Mouse (Mus musculus) kidney, adult 18-20 months (tissue): Measurements from ENCODE around the gene Ddx39b.
"Not testable (repeated sequence)": the region's sequence is repeated elsewhere in the genome, so short reads cannot be mapped to it uniquely, and the experiment has no call there.

Source experiments
- DNase-seq: peaks from one replicate; pipeline ENCODE4 v3.0.0; 2021

Ddx39b gene

DNA sequence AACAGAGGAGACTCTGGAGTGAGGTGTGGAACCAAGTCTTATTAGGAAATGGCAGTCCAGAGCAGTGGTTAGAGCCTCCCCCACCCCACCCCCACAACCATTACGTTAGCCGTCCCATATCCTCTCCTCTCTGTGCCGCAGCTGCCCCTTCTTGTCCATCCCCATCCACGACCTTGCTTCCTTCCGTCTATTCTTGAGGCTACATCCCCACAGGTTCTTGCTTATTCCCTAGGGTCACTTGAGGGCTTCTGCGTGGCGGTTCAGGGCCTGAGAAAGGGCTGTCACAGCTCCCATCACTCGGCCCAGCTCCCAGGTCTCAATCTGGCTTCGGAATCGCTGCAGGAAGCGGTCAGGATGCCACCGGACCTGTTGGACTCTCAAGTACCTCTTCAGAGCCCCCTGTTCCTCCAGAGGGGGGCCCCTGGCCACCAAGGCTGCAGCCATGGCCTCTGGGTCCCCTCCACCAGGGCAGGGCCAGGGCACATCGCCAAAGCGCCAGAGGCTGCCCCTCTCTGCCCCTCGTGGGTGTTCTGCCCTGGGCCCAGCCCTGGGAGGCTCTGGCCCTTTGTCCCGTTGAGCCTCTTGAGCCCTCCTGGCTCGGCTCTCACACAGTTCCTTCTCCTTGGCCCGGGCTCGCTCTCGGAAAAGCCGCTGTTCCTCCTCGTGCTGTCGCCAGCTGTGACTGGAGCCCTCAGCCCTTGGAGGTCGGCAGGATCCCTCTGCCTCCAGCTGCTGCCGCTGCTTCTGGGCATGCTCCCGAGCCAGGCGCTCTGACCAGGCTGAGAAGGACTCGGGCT lies 21.2 kb upstream of the Ddx39b start, which contains the start of gene Gm16181:
Gm16181 (plus strand) TSS at position 679 of the 797 bp plus-strand sequence.
- peak; percentile 26 for DNase-seq

DNA sequence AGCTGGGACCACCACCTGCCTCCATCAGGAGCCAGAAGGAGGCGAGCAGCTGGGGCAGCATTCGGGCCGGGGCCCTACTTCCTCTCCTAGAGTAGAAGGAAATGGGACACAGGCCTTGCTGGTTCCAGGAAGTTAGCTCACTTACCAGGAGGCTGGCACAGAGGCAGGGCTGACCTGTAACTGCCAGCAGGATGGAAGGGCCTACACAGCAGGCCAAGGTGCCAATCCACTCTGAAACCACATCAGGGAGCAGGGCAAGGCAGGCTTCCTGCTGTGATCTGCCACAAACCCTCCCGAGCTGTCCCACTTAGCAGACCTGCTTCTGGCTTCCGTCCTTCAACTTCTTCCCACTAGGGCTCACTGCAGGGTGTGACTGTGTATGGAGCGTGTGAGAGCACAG lies 19.2 kb upstream of the Ddx39b start:
- no peak for DNase-seq

DNA sequence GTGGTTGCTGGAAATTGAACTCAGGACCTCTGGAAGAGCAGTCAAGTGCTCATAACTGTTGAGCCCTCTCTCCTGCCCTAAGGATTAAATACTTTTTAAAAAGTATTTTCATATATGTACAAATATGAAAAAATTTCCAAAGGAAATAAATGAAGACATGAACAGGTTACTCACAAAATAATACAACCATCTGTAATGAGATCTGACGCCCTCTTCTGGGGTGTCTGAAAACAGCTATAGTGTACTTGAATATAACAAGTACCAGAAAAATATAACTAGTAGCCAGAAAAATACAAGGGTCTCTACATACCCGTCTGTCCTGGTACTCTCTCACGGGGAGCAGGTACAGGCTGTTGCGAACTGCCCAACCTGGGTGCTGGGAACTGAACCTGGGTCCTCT lies 16.9 kb upstream of the Ddx39b start:
- DNase-seq: no peak

DNA sequence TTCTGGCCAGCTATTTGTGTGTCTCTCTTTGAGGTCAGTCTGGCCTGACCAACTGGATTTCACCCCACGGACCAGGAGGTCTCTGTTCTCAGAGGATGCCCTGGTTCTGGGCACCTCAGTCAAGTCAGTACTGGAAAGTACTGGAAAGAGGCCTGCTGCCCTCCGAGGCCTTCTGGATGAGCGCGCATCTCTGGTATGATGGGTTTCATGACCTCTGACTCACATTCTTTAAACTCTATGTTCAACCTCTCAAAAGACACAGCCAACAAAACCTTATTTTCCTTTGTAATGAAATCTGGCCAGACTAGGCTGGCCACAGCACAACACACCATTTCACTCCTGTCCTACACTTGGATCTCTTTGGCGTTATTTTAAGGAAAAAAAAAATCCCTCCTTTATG lies 16.1 kb upstream of the Ddx39b start:
- no peak for DNase-seq

DNA sequence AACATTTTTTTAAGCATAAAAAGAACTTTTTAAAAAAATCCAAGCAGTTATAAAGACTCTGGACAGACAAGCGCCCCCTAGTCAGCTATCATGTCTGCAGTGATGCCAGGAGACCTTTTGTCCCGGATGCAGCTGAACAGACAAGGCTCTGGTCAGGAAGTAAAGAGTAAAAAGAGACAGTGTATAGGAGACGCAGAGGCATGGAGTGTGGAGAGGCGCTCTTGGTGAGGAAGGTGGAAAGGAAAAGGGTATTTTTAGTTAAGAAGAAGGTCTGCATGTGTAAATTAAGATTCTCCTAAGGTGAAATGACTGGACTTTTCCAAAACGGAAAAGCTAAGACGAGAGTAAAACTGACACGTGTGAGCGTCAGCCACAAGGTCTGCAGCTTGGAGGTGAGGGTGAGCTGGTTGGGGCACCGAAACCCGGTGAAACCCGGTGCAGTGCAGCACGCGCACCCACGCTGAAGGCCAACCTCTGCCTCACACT lies 14.9 kb upstream of the Ddx39b start:
- DNase-seq: no peak

DNA sequence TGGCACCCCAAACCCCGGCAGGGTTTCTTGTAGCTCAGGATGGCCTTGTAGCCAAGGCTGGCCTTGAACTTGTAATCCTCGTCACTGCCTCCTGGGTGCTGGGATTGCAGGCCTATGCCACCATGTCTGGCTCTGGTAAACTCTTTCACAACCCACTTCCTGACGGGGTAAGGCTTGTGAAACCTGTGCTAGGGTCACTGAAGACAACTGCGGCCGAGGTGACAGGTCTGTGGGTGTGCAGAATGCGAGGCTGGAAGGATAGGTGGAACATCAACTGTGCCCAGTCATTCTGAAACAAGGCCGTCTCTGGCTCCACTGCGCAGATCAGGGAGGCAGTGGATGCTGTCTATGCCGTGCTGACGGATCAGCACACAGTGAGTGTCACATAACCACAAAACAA lies 10.5 kb upstream of the Ddx39b start:
- DNase-seq: no peak

DNA sequence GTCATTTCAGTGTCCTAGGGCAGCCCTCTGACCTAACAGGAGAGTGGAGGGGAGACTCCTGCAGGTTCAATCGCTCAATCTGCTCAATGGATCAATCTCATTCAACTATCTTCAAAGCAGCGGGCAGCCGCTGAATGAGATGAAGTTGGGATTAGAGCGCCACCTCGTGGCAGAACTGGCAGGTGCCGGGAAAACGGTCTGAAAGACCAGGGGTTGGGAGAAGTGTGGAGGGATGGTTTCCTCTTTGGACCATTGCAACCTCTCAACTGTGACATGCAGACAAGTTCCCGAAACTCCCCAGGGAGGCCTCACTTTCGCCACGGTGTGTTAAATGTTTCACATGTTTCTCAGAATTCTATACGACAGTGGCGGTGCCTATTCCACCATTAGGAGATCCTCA lies 9.5 kb upstream of the Ddx39b start:
- DNase-seq: peak; percentile 89

DNA sequence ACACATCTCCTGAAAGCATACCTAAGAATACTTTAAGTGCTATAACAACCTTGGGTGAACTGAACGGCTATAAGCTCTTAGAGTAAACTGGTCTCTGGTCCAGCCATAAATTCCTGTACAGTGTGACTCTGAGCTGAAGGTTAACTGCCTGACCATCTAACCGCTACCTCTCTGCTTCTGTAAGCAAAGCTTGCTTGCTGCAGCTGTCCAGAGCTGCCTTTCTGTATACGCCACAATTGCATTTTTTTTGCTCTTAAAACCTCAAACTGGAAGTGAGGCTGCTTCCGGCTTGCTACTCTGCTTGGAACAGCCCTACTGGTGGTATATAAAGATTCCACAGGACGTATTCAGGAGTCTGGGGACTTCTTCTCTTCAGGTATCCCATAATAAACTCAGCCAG lies 8.9 kb upstream of the Ddx39b start:
- no peak for DNase-seq

DNA sequence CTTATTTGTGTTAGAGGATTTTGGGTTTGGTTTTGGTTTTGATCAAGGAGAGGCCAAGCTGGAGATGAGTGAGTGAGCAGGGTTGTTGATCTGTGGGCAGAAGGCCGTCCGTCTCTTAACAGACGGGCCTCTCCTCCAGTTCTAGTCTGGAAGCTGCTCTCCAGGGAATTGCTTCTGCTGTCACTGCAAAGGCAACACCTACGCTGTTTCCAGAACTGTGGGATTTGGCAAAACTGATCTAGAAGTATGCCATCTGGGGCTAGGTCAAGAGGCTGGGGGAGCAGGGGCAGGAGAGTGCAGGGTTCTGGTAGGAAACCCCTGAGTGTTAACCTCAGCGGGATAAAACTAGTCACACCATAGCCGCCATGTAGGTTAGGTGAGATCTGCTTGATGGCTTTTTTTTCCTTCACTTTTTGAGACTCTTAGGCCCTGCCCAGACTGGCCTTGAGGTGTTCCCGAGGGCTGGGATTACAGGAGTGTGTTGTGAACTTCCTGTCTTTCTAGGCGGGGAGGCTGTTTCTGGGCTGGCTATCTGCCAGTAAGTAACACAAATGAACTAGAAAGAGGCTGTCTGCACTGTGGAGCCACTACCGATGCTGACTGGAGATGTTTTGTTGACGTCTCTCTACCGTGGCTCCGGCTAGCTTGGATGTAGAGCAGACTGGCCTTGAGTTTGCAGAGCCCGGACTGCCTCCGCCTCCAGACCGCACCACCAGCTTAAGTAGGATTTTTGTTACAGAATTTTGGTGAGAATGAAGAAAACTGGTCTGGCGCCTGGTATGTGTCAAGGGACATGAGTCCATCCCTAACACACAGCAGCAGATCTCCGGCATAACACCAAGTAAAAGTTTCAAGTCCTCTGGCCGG lies 8.2 kb upstream of the Ddx39b start, which contains the start of gene Atp6v1g2:
Atp6v1g2 (plus strand) TSS at position 547 of the 867 bp plus-strand sequence.
- no peak for DNase-seq

DNA sequence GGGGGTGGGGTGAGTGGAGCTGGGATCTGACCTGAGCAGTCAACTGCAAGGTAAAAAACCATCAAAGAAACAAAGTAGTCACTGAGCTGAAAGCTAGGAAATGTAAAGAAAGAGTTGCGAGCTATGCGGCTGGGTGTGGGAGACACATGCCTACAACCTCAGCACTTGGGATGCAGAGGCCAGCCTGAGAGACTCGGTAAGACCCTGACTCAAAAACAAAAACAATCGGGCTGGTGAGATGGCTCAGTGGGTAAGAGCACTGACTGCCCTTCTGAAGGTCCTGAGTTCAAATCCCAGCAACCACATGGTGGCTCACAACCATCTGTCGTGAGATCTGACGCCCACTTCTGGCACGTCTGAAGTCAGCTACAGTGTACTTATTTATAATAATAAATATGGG lies 7.5 kb upstream of the Ddx39b start:
- DNase-seq: not testable (repeated sequence)

DNA sequence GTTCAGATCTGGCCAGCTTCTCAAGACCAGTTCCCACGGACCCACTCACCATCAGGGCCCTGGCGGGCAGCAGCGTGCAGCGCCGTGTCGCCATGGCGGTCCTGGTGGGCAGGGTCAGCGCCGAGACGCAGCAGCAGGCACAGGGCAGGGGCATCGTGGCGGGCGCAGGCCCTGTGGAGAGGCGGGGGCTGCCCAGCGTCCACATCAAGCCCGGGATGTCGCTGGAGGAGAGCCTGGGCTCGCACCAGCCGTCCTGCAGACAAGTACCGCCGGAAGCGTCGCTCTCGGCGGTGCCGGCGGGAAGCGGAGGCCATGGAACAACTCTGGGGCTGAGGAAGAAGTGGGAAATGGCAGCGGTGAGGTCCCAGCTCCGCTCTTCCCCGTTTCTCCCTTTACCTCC lies 6.6 kb upstream of the Ddx39b start:
- DNase-seq: peak; percentile 57

DNA sequence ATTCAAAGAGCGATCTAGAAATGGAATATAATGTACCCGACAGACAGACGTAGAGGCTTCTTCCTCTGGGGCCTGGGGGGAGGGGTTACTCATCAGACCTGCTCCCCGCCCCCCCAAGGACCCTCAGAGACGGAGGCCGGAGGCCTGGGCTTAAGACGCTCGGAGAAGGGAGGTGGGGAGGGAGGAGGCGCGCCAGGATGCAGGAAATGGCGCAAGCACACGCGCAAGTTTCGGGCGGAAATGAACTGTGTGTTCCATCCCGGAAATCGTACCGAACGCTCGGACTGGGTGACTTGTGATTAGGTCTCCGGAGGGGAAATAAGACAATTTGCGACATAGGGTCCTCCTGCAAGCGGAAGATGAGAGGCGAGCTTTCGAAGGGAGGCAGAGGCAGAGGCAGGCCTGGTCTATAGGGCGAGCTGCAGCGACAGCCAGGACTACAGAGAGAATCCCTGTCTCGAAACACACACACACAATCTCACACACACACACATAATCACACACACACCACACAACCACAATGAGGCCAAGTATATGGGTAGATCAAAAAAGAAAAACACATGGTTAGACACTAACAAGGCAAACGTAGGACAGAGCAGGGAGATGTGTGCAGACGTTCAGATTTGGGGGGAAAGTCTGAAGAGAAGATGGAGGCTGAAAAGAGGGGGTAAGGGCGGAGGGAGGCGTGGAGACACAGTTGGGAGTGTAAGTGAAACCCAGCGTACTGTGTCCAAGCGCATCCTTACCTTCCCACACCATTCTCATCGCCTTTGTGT lies 5.7 kb upstream of the Ddx39b start, which contains the start of gene Nfkbil1:
Nfkbil1 (minus strand) TSS at position 179 of the 776 bp plus-strand sequence.
- peak; percentile 89 for DNase-seq

DNA sequence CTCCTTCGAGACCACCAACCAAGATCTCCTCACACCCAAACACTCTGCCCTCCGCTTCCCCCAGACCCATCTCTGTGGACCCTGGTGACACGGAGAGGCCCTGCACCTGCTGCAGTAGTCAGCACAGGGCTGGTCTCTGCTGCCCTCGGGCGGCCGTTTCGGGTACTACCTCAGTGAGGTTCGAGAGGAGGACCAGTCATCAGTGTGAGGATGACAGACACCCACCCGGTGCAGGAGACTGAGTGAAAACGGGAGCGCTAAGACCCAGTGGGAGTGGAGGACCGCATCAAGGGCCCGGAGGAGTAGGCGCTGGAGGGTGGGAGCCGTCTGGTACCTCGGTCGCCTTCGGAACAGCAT lies 5.2 kb upstream of the Ddx39b start:
- peak; percentile 98 for DNase-seq

DNA sequence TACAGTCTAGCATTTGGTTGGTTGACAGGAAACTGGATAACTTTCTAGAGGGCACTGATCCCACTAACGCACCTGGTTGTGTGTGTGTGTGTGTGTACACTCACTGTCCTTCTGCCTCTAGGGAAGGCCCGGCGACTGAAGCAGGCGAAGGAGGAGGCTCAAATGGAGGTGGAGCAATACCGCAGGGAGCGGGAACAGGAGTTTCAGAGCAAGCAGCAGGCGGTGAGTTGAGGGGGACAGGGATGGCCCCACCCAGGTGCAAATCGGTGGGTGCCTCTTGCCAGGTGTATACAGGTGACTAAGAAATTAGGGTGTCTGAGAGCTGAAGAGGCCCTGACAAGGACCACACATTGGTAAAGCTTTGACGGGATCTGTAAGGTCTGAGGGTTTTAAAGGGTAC lies 4.5 kb upstream of the Ddx39b start:
- DNase-seq: no peak

DNA sequence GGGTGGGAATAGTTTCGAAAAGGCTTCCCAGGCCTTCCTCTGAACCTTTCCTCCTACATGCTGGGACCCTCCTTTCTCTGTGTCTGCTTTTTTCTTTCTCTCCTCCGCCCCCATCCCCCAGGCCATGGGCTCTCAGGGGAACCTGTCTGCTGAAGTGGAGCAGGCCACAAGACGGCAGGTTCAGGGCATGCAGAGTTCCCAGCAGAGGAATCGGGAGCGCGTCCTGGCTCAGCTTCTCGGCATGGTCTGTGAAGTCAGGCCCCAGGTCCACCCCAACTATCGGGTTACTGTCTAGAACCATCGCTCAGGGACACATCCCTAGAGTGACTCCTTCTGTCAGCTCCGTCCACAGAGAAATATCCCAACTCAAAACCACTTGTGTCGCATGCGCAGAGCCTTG lies 4.0 kb upstream of the Ddx39b start:
- no peak for DNase-seq

DNA sequence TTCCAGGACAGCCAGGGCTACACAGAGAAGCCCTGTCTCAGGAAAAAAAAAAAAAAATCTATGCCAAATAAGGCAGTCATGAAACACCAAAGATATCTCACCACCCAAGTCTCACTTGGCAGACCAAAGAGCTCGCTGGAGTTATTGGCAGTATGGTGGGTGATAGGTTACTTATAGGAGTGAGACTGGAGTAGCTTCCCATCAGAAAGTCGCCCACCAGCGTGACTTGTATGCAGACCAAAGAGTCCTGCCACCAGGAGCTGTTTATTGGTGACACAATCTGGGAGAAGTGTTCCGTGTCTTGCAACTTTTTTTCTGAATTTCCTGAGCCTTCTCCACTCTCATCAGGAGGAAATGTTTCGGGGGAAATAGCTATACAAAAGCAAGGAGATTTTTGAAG lies 1.8 kb upstream of the Ddx39b start:
- DNase-seq: no peak

DNA sequence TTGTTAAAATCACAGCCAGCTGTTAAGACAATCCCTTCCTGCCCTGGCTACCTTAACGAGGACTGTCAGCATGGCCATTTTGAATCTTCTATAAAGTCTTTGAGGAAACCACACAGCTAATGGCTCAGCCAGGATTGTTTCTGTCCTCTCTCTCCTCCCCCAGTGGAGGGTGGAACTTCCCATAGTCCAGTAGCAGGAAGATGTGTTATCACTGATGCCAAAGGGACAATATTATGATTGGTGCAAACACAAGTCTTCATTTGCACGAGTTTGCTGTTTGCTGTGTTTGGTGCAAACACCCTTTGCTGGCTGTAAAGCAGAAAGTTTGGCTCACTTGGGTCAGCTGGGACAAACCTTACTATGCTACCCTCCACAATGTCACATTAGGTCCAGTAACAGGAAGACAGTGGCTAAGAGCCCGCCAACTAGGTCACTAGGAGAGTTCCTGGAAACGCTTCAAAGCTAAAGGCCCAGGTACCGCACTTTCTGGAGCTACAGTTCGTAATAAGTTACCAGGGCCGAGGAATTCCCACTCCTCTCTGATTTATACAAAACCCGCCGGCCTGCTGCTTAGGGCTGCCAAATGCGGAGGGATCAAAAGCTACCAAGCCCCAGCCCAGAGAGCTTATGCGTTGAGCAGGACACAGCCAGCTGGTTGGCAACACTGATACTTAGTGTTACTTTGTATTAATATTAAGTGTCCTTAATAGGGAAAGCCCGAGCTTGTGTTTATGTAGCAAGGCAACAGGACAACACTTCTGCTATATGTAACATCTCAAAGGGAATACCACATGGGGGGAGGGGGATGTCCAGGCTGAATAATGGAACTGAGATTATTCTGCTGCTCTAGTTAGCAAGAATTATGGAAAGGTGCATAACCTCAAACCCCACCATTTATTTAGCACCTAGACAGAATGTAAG lies 902 bp upstream of the Ddx39b start:
- DNase-seq: peak; percentile 62

DNA sequence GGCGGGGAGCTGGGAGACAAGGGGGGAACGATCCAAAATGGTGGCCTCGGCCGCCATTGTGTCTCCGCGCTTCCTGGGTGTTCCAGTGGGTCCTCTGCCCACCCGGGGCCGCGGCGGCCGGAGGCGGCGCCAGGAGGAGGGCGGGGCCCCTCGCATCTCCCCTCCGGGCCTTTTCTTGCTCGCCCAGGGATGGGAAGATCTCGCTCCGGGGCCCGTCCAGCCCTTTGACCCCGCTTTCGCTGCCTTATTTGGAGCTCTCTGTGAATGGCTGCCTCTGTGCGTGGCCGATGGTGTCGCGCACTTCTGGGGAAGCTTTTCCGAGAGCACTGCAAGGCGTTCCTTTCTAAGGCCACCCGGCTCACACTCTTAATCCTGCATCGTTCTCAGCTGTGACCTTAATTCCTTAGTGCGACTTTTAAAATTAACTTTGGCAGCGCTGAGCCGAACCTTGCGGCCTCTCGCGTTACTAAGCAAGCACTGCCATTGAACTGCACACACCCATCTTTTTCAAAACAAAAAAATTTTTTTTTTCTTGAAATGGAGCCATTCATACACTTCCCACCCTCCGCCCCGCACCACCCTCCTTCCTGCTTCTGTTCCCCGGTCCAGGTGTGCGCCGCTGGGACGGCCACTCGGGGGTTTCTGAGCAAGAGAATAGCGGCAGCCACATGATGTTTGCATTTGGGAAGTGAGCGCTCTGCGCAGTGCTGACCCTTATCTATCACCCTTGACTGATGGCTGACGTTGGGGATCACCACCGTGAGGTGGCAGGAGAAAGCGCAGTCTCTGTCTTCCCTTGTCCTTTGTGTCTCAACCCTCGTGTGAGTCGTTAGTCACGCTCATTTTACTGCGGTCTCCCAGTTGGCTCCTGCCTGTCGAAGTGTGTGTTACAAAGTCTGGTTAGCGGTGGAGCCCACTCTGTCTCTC lies 732 bp downstream of the Ddx39b start:
- peak; percentile 55 for DNase-seq

DNA sequence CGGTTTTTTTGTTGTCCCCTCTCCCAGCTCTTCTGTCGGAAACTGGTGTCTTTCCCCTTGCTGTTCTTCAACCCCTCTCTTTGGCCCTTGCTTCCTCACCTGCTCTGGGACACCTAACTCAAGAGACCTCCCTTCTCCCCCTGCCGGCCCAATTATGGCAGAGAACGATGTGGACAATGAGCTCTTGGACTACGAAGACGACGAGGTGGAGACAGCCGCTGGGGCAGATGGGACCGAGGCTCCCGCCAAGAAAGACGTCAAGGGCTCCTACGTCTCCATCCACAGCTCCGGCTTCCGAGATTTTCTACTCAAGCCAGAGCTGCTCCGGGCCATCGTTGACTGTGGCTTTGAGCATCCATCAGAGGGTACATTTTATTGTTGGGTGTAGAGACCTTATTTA lies 1.5 kb downstream of the Ddx39b start:
- DNase-seq: peak; percentile 51

DNA sequence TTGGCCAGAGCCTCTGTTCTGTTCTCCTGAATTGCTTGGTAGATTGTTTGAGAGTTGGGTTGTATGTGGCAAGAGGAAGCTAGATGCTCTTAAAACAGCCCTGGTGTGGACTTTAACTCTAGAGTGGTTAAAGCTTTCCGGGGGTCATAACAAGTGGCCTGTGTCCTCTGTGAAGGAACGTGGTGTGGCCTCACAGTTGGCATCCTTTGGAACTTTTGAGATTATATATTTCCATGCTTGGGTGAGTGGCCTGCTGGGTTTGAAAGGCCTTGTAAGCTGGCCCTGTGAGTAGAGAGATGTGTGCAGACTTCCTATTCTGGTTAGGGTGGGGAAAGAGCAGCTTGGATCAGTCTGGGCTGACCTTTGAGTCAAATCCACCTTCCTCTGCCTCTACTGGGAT lies 3.5 kb downstream of the Ddx39b start:
- no peak for DNase-seq
